Mouse (Mus musculus) MEL (cell line): ENCODE measurements around the gene Umad1. TPM values are rescaled to one million over a fixed set of nuclear protein-coding genes. Genes with fewer than 3 reads are reported as not detected.

Source experiments
- DNase-seq: peaks from one replicate; pipeline ENCODE4 v3.0.0; 2011; ENCODE audit warnings: low read depth, low spot score
- H3K27ac ChIP-seq: 2 replicates; pipeline ENCODE4 v1.5.1; 2012; ENCODE audit warnings: low read depth, mild to moderate bottlenecking, control low read depth, low read length, moderate library complexity; ENCODE audit not compliant: control insufficient read depth
- H3K27me3 ChIP-seq, 2 experiments: fragments of 150-350 bp in 1 of 2; sonication (generic) in 1 of 2; 2 replicates each; pipeline ENCODE4 v1.6.1; 2012; ENCODE audit warnings: low read length in 2 of 2, mild to moderate bottlenecking in 2 of 2, improper control_type of control experiment in 1 of 2, moderate library complexity in 1 of 2; ENCODE audit not compliant: insufficient read depth in 2 of 2, control insufficient read depth in 1 of 2
- H3K36me3 ChIP-seq, 2 experiments: 2 replicates each; pipeline ENCODE4 v1.6.1; 2012 to 2014; ENCODE audit warnings: low read length in 2 of 2, improper control_type of control experiment in 1 of 2, inconsistent platforms in 1 of 2, mild to moderate bottlenecking in 1 of 2; ENCODE audit not compliant: insufficient read depth in 2 of 2, control insufficient read depth in 1 of 2
- H3K4me1 ChIP-seq, 2 experiments: fragments of 150-350 bp in 1 of 2; sonication (generic) in 1 of 2; 2 replicates each; pipeline ENCODE4 v1.6.1; 2012; ENCODE audit warnings: low read length in 2 of 2, improper control_type of control experiment in 1 of 2, mild to moderate bottlenecking in 1 of 2; ENCODE audit not compliant: insufficient read depth in 2 of 2, control insufficient read depth in 1 of 2
- H3K4me3 ChIP-seq, 2 experiments: fragments of 150-350 bp in 1 of 2; sonication (generic) in 1 of 2; 2 replicates each; pipeline ENCODE4 v1.5.1; 2012; ENCODE audit warnings: low read depth in 2 of 2, low read length in 2 of 2, mild to moderate bottlenecking in 2 of 2, moderate library complexity in 2 of 2, control low read depth in 1 of 2, improper control_type of control experiment in 1 of 2; ENCODE audit not compliant: control insufficient read depth in 1 of 2, insufficient read depth in 1 of 2
- H3K79me2 ChIP-seq: 2 replicates; pipeline ENCODE4 v1.6.1; 2012; ENCODE audit warnings: mild to moderate bottlenecking, low read length, moderate library complexity; ENCODE audit not compliant: control insufficient read depth, poor library complexity, insufficient read depth
- H3K9ac ChIP-seq: 2 replicates; pipeline ENCODE4 v1.6.1; 2012; ENCODE audit warnings: low read depth, mild to moderate bottlenecking, control low read depth, low read length, moderate library complexity; ENCODE audit not compliant: control insufficient read depth, poor library complexity, severe bottlenecking
- H3K9me3 ChIP-seq: fragments of 150-350 bp; sonication (generic); replicated peaks from 2 replicates; pipeline ENCODE4 v1.6.1; 2012; ENCODE audit warnings: mild to moderate bottlenecking, low read length, improper control_type of control experiment, moderate library complexity; ENCODE audit not compliant: insufficient read depth
- BHLHE40 ChIP-seq: IDR thresholded peaks from 2 replicates; pipeline ENCODE4 v1.6.1; 2012; ENCODE audit warnings: low read depth, mild to moderate bottlenecking, inconsistent platforms, low read length, improper control_type of control experiment, borderline replicate concordance
- E2F4 ChIP-seq: IDR thresholded peaks from 2 replicates; pipeline ENCODE4 v1.6.1; 2011; ENCODE audit warnings: low read depth, low read length, improper control_type of control experiment, borderline replicate concordance
- ELF1 ChIP-seq: IDR thresholded peaks from 2 replicates; pipeline ENCODE4 v1.6.1; 2014; ENCODE audit warnings: low read depth, mild to moderate bottlenecking, inconsistent platforms, low read length, improper control_type of control experiment, moderate library complexity
- EP300 ChIP-seq, 2 experiments: IDR thresholded peaks; 2 replicates each; pipeline ENCODE4 v1.6.1; 2011; ENCODE audit warnings: improper control_type of control experiment in 2 of 2, low read length in 2 of 2, low read depth in 1 of 2, mild to moderate bottlenecking in 1 of 2
- ETS1 ChIP-seq: IDR thresholded peaks from 2 replicates; pipeline ENCODE4 v1.6.1; 2012; ENCODE audit warnings: low read depth, mild to moderate bottlenecking, inconsistent platforms, low read length, improper control_type of control experiment, moderate library complexity
- GABPA ChIP-seq: IDR thresholded peaks from 2 replicates; pipeline ENCODE4 v1.6.1; 2012; ENCODE audit warnings: low read depth, mild to moderate bottlenecking, inconsistent platforms, low read length, improper control_type of control experiment, moderate library complexity
- GATA1 ChIP-seq: IDR thresholded peaks from 2 replicates; pipeline ENCODE4 v1.6.1; 2011; ENCODE audit warnings: low read depth, low read length, improper control_type of control experiment
- HCFC1 ChIP-seq: IDR thresholded peaks from 2 replicates; pipeline ENCODE4 v1.6.1; 2012; ENCODE audit warnings: low read depth, mild to moderate bottlenecking, inconsistent platforms, low read length, improper control_type of control experiment, moderate library complexity
- MAFK ChIP-seq: IDR thresholded peaks from 2 replicates; pipeline ENCODE4 v1.6.1; 2011; ENCODE audit warnings: low read depth, mild to moderate bottlenecking, low read length, improper control_type of control experiment, borderline replicate concordance
- MAZ ChIP-seq: IDR thresholded peaks from 2 replicates; pipeline ENCODE4 v1.6.1; 2012; ENCODE audit warnings: low read depth, mild to moderate bottlenecking, inconsistent platforms, low read length, improper control_type of control experiment
- MEF2A ChIP-seq: IDR thresholded peaks from 2 replicates; pipeline ENCODE4 v1.6.1; 2014; ENCODE audit warnings: low read depth, mild to moderate bottlenecking, inconsistent platforms, low read length, improper control_type of control experiment; ENCODE audit not compliant: poor library complexity, insufficient replicate concordance, severe bottlenecking; ENCODE audit errors: extremely low read depth
- MXI1 ChIP-seq: IDR thresholded peaks from 2 replicates; pipeline ENCODE4 v1.6.1; 2011; ENCODE audit warnings: mild to moderate bottlenecking, low read depth, low read length, improper control_type of control experiment
- MYC ChIP-seq: IDR thresholded peaks from 2 replicates; pipeline ENCODE4 v1.6.1; 2011; ENCODE audit warnings: low read depth, mild to moderate bottlenecking, low read length, improper control_type of control experiment, moderate library complexity
- NELFE ChIP-seq: IDR thresholded peaks from 2 replicates; pipeline ENCODE4 v1.6.1; 2011; ENCODE audit warnings: low read depth, low read length, improper control_type of control experiment
- NRF1 ChIP-seq: IDR thresholded peaks from 2 replicates; pipeline ENCODE4 v1.6.1; 2014; ENCODE audit warnings: low read depth, mild to moderate bottlenecking, inconsistent platforms, low read length, improper control_type of control experiment, moderate library complexity; ENCODE audit not compliant: poor library complexity, insufficient read depth, severe bottlenecking
- POLR2A ChIP-seq, 2 experiments: IDR thresholded peaks; 2 replicates each; pipeline ENCODE4 v1.6.1; 2011 to 2012; ENCODE audit warnings: low read length in 2 of 2, mild to moderate bottlenecking in 2 of 2, control low read depth in 1 of 2, improper control_type of control experiment in 1 of 2, low read depth in 1 of 2, moderate library complexity in 1 of 2; ENCODE audit not compliant: control insufficient read depth in 1 of 2, insufficient read depth in 1 of 2, poor library complexity in 1 of 2
- POLR2AphosphoS2 ChIP-seq: IDR thresholded peaks from 2 replicates; pipeline ENCODE4 v1.6.1; 2011; ENCODE audit warnings: low read length, improper control_type of control experiment
- RAD21 ChIP-seq: IDR thresholded peaks from 2 replicates; pipeline ENCODE4 v1.6.1; 2011; ENCODE audit warnings: mild to moderate bottlenecking, low read depth, low read length, improper control_type of control experiment
- SIN3A ChIP-seq: IDR thresholded peaks from 2 replicates; pipeline ENCODE4 v1.6.1; 2012; ENCODE audit warnings: low read length, improper control_type of control experiment, inconsistent platforms
- SMC3 ChIP-seq: IDR thresholded peaks from 2 replicates; pipeline ENCODE4 v1.6.1; 2011; ENCODE audit warnings: low read depth, low read length, improper control_type of control experiment
- TAL1 ChIP-seq: IDR thresholded peaks from 2 replicates; pipeline ENCODE4 v1.6.1; 2012; ENCODE audit warnings: mild to moderate bottlenecking, inconsistent platforms, low read length, moderate library complexity, mixed read lengths
- ZC3H11A ChIP-seq: IDR thresholded peaks from 2 replicates; pipeline ENCODE4 v1.6.1; 2012; ENCODE audit warnings: low read depth, mild to moderate bottlenecking, inconsistent platforms, low read length, improper control_type of control experiment
- ZMIZ1 ChIP-seq: IDR thresholded peaks from 2 replicates; pipeline ENCODE4 v1.6.1; 2012; ENCODE audit warnings: low read depth, mild to moderate bottlenecking, inconsistent platforms, low read length, improper control_type of control experiment, moderate library complexity
- ZNF384 ChIP-seq: IDR thresholded peaks from 2 replicates; pipeline ENCODE4 v1.6.1; 2012; ENCODE audit warnings: low read depth, mild to moderate bottlenecking, inconsistent platforms, low read length, improper control_type of control experiment
- polyA plus RNA-seq, 2 experiments: library from polyadenylated mRNA; stranded (reverse) in 1 of 2; unstranded in 1 of 2; fragments of >175 nt in 1 of 2; fragments of >200 nt in 1 of 2; gene quantifications; 2 replicates each; pipeline versions ENCODE4 v1.2.1 to v1.2.4; 2012; ENCODE audit warnings: low replicate concordance in 2 of 2, low read depth in 1 of 2; ENCODE audit not compliant: insufficient read length in 2 of 2, insufficient read depth in 1 of 2, missing spikeins in 1 of 2
- total RNA-seq: library from RNA; depleted of rRNA; stranded (reverse); fragments of 300-350 nt; gene quantifications from 2 replicates; pipeline ENCODE4 v1.2.3, GENCODE M21; 2012

Gene Umad1
- total and polyA plus RNA-seq, 3 experiments = 5.3 to 9.7 TPM; not detected in 1

- TF ChIP-seq MXI1 (peak; percentile 37; the same call in 1 of the 2 replicates), GATA1 (peak; percentile 50; the same call in 1 of the 2 replicates)
- TF ChIP-seq, all 39 proteins: peak for 12
Measured at GRCm38 (mm10) chr6:8343271-8343670, 84.2 kb downstream of the Umad1 start (continued).

GRCm38 (mm10) chr6:8345219-8345856, 86.2 kb downstream of the Umad1 start:
- peaks cover 0 to 28% of the 10 kb centered on the region in 2 experiments; a peak in 2 of 4 replicates for H3K36me3 ChIP-seq
- peak overlapping the region; percentile 19 to 48 for H3K4me3 ChIP-seq
- H3K9me3 ChIP-seq = no peaks in the 10 kb centered on the region
- peaks cover 7 to 14% of the 10 kb centered on the region in 2 experiments for H3K4me1 ChIP-seq
- H3K79me2 ChIP-seq = no peaks in the 10 kb centered on the region
- no peaks in the 10 kb centered on the region for H3K27me3 ChIP-seq
- H3K27ac ChIP-seq = peak overlapping the region; percentile 82
- peak overlapping the region; percentile 50 for H3K9ac ChIP-seq
- peak; percentile 97 for DNase-seq
- TF ChIP-seq HCFC1 = peak; percentile 44; the same call in 1 of the 2 replicates
- no peak for TF ChIP-seq POLR2AphosphoS2
- peak; percentile 89 for TF ChIP-seq ETS1
- TF ChIP-seq MYC = peak; percentile 25; the same call in 1 of the 2 replicates
- TF ChIP-seq TAL1 = no peak
- TF ChIP-seq EP300 (IDR thresholded peaks at IDR 0.05; ENCODE audit: low read depth in 1 of 2, low read length in 2 of 2) = peak; percentile 58 to 60; a peak in 3 of 4 replicates
- TF ChIP-seq ELF1 = no peak
- TF ChIP-seq SIN3A = peak; percentile 87
- TF ChIP-seq GATA1 = no peak
- TF ChIP-seq NELFE = peak; percentile 30; the same call in 1 of the 2 replicates
- TF ChIP-seq RAD21 = no peak
- peak; percentile 66; the same call in 1 of the 2 replicates for TF ChIP-seq MXI1
- TF ChIP-seq BHLHE40 = no peak
- TF ChIP-seq POLR2A (IDR thresholded peaks at IDR 0.05; ENCODE audit: control insufficient read depth in 1 of 2, insufficient read depth in 1 of 2, low read depth in 1 of 2, low read length in 2 of 2, poor library complexity in 1 of 2) = peak in 1 of 2 experiments; percentile 45; a peak in 1 of 4 replicates
- TF ChIP-seq ZC3H11A = no peak; the same call in 1 of the 2 replicates
- peak; percentile 94 for TF ChIP-seq GABPA
- no peak for TF ChIP-seq SMC3
- peak; percentile 91 for TF ChIP-seq MAFK
- TF ChIP-seq E2F4 = no peak
- peak; percentile 51; the same call in 1 of the 2 replicates for TF ChIP-seq ZNF384
- no peak for TF ChIP-seq ZMIZ1
- TF ChIP-seq MEF2A = no peak
- TF ChIP-seq MAZ = no peak
- TF ChIP-seq NRF1 = no peak; the same call in 1 of the 2 replicates
